Mouse (Mus musculus) hindbrain, embryonic 12.5 days (tissue): ENCODE results near the gene Pip4k2a. TPM values are rescaled to one million over a fixed set of nuclear protein-coding genes. Genes with fewer than 3 reads are reported as not detected.

ENCODE experiments used
- ATAC-seq: fragments of 200-750 bp; cut with Nextera tagmentation; 2 replicates; pipeline ENCODE4 v1.8.0; 2017; ENCODE audit warnings: moderate TSS enrichment; ENCODE audit not compliant: low FRiP score
- H3K27ac ChIP-seq: fragments of 300-500 bp; sonication (generic); 2 replicates; pipeline ENCODE4 v1.5.1; 2016; ENCODE audit warnings: mild to moderate bottlenecking
- H3K27me3 ChIP-seq: fragments of 300-500 bp; sonication (generic); 2 replicates; pipeline ENCODE4 v1.6.1; 2016; ENCODE audit warnings: mild to moderate bottlenecking
- H3K36me3 ChIP-seq: fragments of 300-500 bp; sonication (generic); 2 replicates; pipeline ENCODE4 v1.6.1; 2016; ENCODE audit warnings: mild to moderate bottlenecking
- H3K4me1 ChIP-seq: fragments of 300-500 bp; sonication (generic); 2 replicates; pipeline ENCODE4 v1.6.1; 2016
- H3K4me2 ChIP-seq: fragments of 300-500 bp; sonication (generic); replicated peaks from 2 replicates; pipeline ENCODE4 v1.6.1; 2016; ENCODE audit warnings: mild to moderate bottlenecking
- H3K4me3 ChIP-seq: fragments of 300-500 bp; sonication (generic); 2 replicates; pipeline ENCODE4 v1.5.1; 2016; ENCODE audit warnings: mild to moderate bottlenecking
- H3K9ac ChIP-seq: fragments of 300-500 bp; sonication (generic); 2 replicates; pipeline ENCODE4 v1.6.1; 2016; ENCODE audit warnings: mild to moderate bottlenecking, moderate library complexity
- H3K9me3 ChIP-seq: fragments of 300-500 bp; sonication (generic); replicated peaks from 2 replicates; pipeline ENCODE4 v1.6.1; 2016; ENCODE audit warnings: mild to moderate bottlenecking
- WGBS: fragments of 180-500 bp; shearing (Covaris S2); methylation state at CpG from one replicate; pipeline ENCODE4 v1.1.7; 2016; 5-methylcytosine and 5-hydroxymethylcytosine counted together
- polyA plus RNA-seq: library from polyadenylated mRNA; unstranded; fragments of >200 nt; fragmentation: Nextera tagmentation; extraction: Ambion mirVana; gene quantifications from 2 replicates; pipeline ENCODE4 v1.2.1, GENCODE M21; 2016

The Pip4k2a gene
- polyA plus RNA-seq, 1 experiment from 2014 or later = 12.5 TPM

- Histone ChIP-seq H3K4me3 (no peak overlapping the region), H3K36me3 (no peaks in the 10 kb centered on the region), H3K9me3 (no peaks in the 10 kb centered on the region), H3K27ac (no peak overlapping the region), H3K4me2 (no peak overlapping the region), H3K9ac (no peak overlapping the region), H3K27me3 (no peaks in the 10 kb centered on the region), H3K4me1 (peaks cover 6% of the 10 kb centered on the region)
- 92% methylated on average over 5 of the region's 5 CpGs for WGBS
- ATAC-seq = no peak
Measured at GRCm38 (mm10) chr2:18864719-18865118, 133.2 kb downstream of the Pip4k2a start.

GRCm38 (mm10) chr2:18861607-18862158 lies 136.2 kb downstream of the Pip4k2a start:
- Histone ChIP-seq H3K9me3 (no peaks in the 10 kb centered on the region), H3K4me1 (peaks cover 7% of the 10 kb centered on the region), H3K4me2 (no peak overlapping the region), H3K36me3 (no peaks in the 10 kb centered on the region), H3K4me3 (no peak overlapping the region), H3K27ac (no peak overlapping the region), H3K9ac (no peak overlapping the region), H3K27me3 (no peaks in the 10 kb centered on the region)
- 77% methylated on average over 5 of the region's 5 CpGs for WGBS
- ATAC-seq = no peak

DNA sequence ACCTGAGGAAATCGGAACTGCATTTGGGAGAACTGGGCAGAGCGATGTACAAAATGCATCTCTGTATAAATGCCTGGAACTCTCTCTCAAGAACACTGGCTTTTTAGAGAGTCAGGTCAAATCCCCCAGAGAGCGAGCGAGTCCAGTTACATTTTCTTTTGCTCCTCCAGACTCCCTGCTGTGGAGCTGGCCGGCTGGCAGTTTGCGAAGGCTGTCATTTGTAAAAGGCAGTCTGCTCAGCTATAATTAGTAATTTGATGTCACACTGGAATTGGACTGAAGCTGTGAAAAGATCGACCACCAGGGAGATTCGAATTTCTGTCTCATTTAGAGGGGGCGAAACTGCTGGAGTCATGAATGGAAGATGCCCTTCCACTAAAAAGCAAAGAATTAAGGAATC lies 137.2 kb downstream of the Pip4k2a start:
- H3K36me3 ChIP-seq = no peaks in the 10 kb centered on the region
- peaks cover 11% of the 10 kb centered on the region for H3K4me1 ChIP-seq
- 0 out of 2 replicates have a peak, but pooled peaks have one; percentile 27 for ATAC-seq
- 13% methylated on average over 9 of the region's 9 CpGs for WGBS
- H3K9me3 ChIP-seq = no peaks in the 10 kb centered on the region
- 0 out of 2 replicates have a peak overlapping the region, but pooled peaks have one; percentile 35 for H3K27ac ChIP-seq
- H3K9ac ChIP-seq = no peak overlapping the region
- no peaks in the 10 kb centered on the region for H3K27me3 ChIP-seq
- H3K4me3 ChIP-seq = no peak overlapping the region
- no peak overlapping the region for H3K4me2 ChIP-seq

- no peaks in the 10 kb centered on the region for H3K9me3 ChIP-seq
- H3K9ac ChIP-seq = no peak overlapping the region
- 83% methylated on average over 3 of the region's 3 CpGs for WGBS
- no peak overlapping the region for H3K4me2 ChIP-seq
- no peaks in the 10 kb centered on the region for H3K27me3 ChIP-seq
- H3K36me3 ChIP-seq = no peaks in the 10 kb centered on the region
- no peak for ATAC-seq
- H3K27ac ChIP-seq = no peak overlapping the region
- no peak overlapping the region for H3K4me3 ChIP-seq
- peaks cover 11% of the 10 kb centered on the region for H3K4me1 ChIP-seq
Measured at GRCm38 (mm10) chr2:18857952-18858351, 140.0 kb downstream of the Pip4k2a start.

- 44% methylated on average over 13 of the region's 13 CpGs for WGBS
- Histone ChIP-seq H3K27me3 (no peaks in the 10 kb centered on the region), H3K4me2 (no peak overlapping the region), H3K27ac (no peak overlapping the region), H3K9ac (no peak overlapping the region), H3K4me1 (peaks cover 11% of the 10 kb centered on the region), H3K4me3 (no peak overlapping the region), H3K36me3 (no peaks in the 10 kb centered on the region), H3K9me3 (no peaks in the 10 kb centered on the region)
- ATAC-seq = no peak
Measured at GRCm38 (mm10) chr2:18856461-18856860, 141.5 kb downstream of the Pip4k2a start.

- H3K9ac ChIP-seq = no peak overlapping the region
- no peak for ATAC-seq
- H3K27ac ChIP-seq = no peak overlapping the region
- H3K36me3 ChIP-seq = no peaks in the 10 kb centered on the region
- 77% methylated on average over 8 of the region's 8 CpGs for WGBS
- H3K4me1 ChIP-seq = peaks cover 5% of the 10 kb centered on the region
- H3K4me2 ChIP-seq = no peak overlapping the region
- H3K9me3 ChIP-seq = no peaks in the 10 kb centered on the region
- H3K4me3 ChIP-seq = no peak overlapping the region
- no peaks in the 10 kb centered on the region for H3K27me3 ChIP-seq
Measured at GRCm38 (mm10) chr2:18855246-18855645, 142.7 kb downstream of the Pip4k2a start.

DNA sequence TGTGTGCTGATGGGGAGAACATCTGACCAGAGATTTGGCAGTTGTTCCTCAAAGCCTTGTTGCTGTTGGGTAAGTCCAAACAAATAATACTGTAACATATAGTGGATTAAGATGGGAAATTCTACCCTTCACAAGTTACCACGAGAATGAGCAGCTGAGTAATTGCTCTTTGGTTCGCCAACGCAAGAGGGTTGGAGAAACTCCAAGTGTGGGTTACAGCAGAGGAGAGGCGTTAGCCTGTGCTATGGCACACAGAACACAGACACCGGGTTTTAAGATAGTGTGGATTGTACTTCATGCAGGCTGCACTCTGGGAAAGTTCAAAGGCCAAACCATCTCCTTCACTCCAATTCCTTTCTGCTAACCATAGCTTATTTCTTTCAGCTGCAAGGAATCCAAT lies 144.6 kb downstream of the Pip4k2a start:
- Histone ChIP-seq H3K36me3 (no peaks in the 10 kb centered on the region), H3K4me3 (no peak overlapping the region), H3K4me2 (no peak overlapping the region), H3K4me1 (peaks cover 5% of the 10 kb centered on the region), H3K27ac (no peak overlapping the region), H3K9me3 (no peaks in the 10 kb centered on the region), H3K27me3 (no peaks in the 10 kb centered on the region), H3K9ac (no peak overlapping the region)
- ATAC-seq = no peak
- WGBS = 91% methylated on average over 5 of the region's 5 CpGs

DNA sequence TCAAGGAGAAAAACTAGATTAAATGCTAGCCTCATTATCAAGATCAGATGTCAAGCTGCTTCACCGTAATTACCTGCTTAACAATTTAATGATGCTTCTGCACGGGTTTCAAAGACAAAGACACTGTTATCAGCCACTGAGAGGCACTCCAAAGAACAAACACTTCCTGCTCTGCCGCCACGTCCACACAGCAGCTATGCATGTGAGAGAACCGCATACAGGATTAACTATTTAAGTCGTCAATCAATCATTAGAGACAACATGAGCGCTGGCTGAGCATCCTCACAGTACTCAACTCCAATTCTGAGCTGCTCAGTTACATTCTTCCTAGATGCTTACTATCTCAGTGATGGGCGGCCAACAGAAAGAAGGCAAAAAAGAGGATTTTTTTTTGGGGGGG lies 147.3 kb downstream of the Pip4k2a start:
- no peak overlapping the region for H3K4me2 ChIP-seq
- H3K9me3 ChIP-seq = no peaks in the 10 kb centered on the region
- no peak overlapping the region for H3K4me3 ChIP-seq
- no peaks in the 10 kb centered on the region for H3K27me3 ChIP-seq
- H3K4me1 ChIP-seq = no peaks in the 10 kb centered on the region
- H3K36me3 ChIP-seq = no peaks in the 10 kb centered on the region
- H3K9ac ChIP-seq = no peak overlapping the region
- no peak for ATAC-seq
- WGBS = 51% methylated on average over 8 of the region's 8 CpGs
- no peak overlapping the region for H3K27ac ChIP-seq

DNA sequence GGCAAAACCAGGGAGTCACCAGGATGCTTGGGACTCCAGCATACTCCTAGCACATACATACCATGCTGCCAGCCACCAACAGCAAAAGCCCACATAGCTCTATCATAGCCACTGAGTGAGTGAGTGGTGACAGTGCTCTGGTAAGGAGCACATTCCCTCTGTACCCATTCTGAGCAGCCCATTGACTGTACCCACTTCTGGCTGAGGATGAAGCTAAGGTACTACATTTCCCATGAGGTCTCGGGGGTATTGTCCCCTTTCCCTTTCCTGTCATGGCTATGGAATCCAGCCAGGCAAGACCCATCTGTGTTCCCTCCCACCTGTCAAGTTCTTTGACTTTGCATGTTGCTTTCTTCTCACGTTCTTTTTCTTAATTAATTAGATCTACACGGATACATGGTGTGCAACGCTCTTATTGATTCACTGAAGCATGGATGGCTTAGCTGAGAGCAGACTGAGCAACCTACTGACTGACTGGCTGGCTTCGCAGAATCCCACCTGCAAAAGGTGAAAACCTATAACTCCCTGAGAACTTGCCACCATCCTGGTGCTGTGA lies 149.8 kb downstream of the Pip4k2a start:
- ATAC-seq = no peak
- no peak overlapping the region for H3K4me2 ChIP-seq
- no peak overlapping the region for H3K9ac ChIP-seq
- H3K4me1 ChIP-seq = no peaks in the 10 kb centered on the region
- no peak overlapping the region for H3K4me3 ChIP-seq
- no peaks in the 10 kb centered on the region for H3K9me3 ChIP-seq
- 77% methylated on average over 5 of the region's 5 CpGs for WGBS
- peaks cover 9% of the 10 kb centered on the region; the same call in 1 of the 2 replicates for H3K36me3 ChIP-seq
- H3K27me3 ChIP-seq = no peaks in the 10 kb centered on the region
- no peak overlapping the region for H3K27ac ChIP-seq

DNA sequence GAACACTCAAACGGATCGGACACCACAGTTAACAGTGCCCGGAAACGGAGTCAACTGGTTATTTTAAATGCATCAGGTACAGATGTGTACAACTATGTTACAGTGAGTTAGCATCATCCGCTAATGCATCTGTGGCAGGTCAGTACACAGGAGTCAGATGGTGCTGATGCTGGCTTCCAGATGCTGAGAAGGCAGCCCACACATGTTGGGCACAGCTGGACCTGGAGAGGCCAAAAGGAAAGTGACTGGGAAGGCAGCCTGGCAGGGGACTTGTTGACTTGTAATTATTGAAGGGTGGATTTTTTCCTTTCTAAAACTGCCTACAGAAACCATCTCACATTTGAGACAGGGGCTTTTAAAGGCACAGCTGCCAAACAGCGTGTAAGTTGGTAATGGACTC lies 155.4 kb downstream of the Pip4k2a start:
- Histone ChIP-seq H3K4me3 (no peak overlapping the region), H3K9me3 (no peaks in the 10 kb centered on the region), H3K27me3 (no peaks in the 10 kb centered on the region), H3K36me3 (peaks cover 9% of the 10 kb centered on the region; the same call in 1 of the 2 replicates), H3K4me1 (no peaks in the 10 kb centered on the region), H3K9ac (no peak overlapping the region), H3K27ac (no peak overlapping the region), H3K4me2 (no peak overlapping the region)
- 81% methylated on average over 6 of the region's 6 CpGs for WGBS
- no peak for ATAC-seq

GRCm38 (mm10) chr2:18841051-18841450 lies 156.9 kb downstream of the Pip4k2a start:
- 91% methylated on average over 8 of the region's 8 CpGs for WGBS
- H3K36me3 ChIP-seq = peaks cover 9% of the 10 kb centered on the region; the same call in 1 of the 2 replicates
- H3K27me3 ChIP-seq = no peaks in the 10 kb centered on the region
- H3K4me1 ChIP-seq = no peaks in the 10 kb centered on the region
- H3K4me3 ChIP-seq = no peak overlapping the region
- H3K27ac ChIP-seq = no peak overlapping the region
- no peaks in the 10 kb centered on the region for H3K9me3 ChIP-seq
- H3K9ac ChIP-seq = no peak overlapping the region
- no peak overlapping the region for H3K4me2 ChIP-seq
- ATAC-seq = no peak

- Histone ChIP-seq H3K4me1 (no peaks in the 10 kb centered on the region), H3K4me2 (no peak overlapping the region), H3K27me3 (no peaks in the 10 kb centered on the region), H3K4me3 (no peak overlapping the region), H3K27ac (no peak overlapping the region), H3K36me3 (peaks cover 4% of the 10 kb centered on the region; the same call in 1 of the 2 replicates), H3K9ac (no peak overlapping the region), H3K9me3 (no peaks in the 10 kb centered on the region; the same call in 1 of the 2 replicates)
- 85% methylated on average over 4 of the region's 4 CpGs for WGBS
- no peak for ATAC-seq
Measured at GRCm38 (mm10) chr2:18839532-18839931, 158.4 kb downstream of the Pip4k2a start.

DNA sequence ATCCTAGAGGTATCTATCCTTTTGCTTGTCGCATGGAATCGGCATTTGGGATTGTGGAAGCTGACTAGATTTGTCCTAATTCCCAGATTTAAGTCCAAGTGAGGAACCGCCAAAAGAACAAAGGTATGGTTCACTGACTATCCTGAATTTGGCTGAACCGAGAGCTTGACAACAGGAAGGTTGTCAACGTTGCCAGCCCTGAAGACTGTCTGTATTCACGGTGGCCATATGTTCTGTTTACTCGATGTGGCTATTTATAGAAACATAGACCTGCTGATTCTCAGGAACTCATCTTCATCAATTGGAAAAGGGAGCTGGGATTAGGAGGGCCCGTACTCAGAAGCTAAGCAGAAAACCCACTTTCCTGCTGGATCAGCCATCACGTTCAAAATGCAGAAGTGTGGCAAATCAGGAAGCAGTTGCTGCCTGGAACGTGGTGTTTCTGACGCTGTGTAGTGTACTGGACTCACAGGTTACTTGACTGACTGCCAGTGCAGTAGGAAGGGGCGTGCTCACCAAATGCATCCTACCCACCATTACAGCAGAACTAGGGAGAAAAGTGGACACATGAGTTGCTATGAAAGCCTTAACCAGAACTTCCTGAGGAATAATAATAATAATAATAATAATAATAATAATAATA lies 162.5 kb downstream of the Pip4k2a start:
- no peaks in the 10 kb centered on the region for H3K36me3 ChIP-seq
- no peak overlapping the region for H3K27ac ChIP-seq
- no peaks in the 10 kb centered on the region; the same call in 1 of the 2 replicates for H3K9me3 ChIP-seq
- 93% methylated on average over 12 of the region's 12 CpGs for WGBS
- ATAC-seq = no peak
- H3K27me3 ChIP-seq = no peaks in the 10 kb centered on the region
- no peaks in the 10 kb centered on the region for H3K4me1 ChIP-seq
- no peak overlapping the region for H3K4me2 ChIP-seq
- H3K4me3 ChIP-seq = no peak overlapping the region
- no peak overlapping the region for H3K9ac ChIP-seq
